Mouse (Mus musculus): Measurements from ENCODE around the gene Atp6v1b1. TPM values are rescaled to one million over a fixed set of nuclear protein-coding genes. Genes with fewer than 3 reads are reported as not detected.

Atp6v1b1 gene
- polyA plus RNA-seq, 1 experiment from 2014 or later: not detected

DNA sequence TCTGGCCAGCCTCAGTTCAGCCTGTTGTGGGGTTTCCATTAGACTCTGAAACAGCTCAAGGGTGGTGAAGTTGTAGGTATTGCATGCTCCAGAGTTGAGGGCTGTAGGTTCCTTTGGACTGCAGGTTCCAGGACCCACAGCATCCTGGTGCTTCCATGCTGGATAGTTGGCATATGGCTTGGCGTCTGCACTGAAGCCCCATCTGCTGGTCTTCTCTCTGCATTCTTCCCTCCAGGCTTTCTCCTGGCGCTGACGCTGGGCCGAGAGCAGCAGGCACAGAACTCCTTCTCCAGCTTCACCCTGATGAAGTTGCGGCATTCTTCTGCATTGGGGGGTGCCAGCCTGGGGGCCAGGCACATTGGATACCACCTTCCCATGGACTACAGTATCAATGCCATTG is 59.2 kb downstream of the Atp6v1b1 start:
- H3K36me3 ChIP-seq (ENCODE audit: control insufficient read depth, insufficient read depth, low read length): peaks cover 8% of the 10 kb centered on the region
- WGBS: 90% methylated on average over 5 of the region's 5 CpGs

DNA sequence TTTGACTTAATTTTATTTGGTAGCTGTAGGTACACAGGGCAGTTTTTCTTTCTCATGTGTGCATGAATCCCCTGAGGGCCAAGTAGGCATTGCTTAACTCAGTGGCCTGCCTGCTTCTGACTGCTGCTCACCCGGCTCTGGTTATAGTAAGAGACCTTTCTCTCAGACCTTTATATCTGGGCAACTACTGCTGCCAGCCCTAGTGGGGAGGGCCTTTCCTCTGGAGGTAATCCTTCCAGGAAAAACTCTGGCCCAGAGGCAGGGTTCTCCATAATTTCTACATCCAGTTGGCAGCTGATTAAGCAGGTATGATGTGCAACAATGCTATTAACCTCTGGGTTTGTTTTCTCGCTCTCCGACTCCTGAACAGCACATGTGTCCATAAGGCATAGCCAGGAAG is 60.1 kb downstream of the Atp6v1b1 start:
- H3K27me3 ChIP-seq (ENCODE audit: control insufficient read depth, insufficient read depth, low read length): no peaks in the 10 kb centered on the region
- no peak overlapping the region for H3K9ac ChIP-seq (ENCODE audit: low read length)
- 90% methylated on average over 3 of the region's 3 CpGs for WGBS
- no peak overlapping the region for H3K27ac ChIP-seq (ENCODE audit: low read depth, low read length)
- no peak overlapping the region for H3K4me3 ChIP-seq (ENCODE audit: low read depth, low read length)
- no peak for DNase-seq (ENCODE audit: low spot score)
- H3K4me2 ChIP-seq (ENCODE audit: low read depth): no peak overlapping the region
- H3K9me3 ChIP-seq (ENCODE audit: control insufficient read depth, low read length): no peaks in the 10 kb centered on the region
- peaks cover 8% of the 10 kb centered on the region for H3K36me3 ChIP-seq (ENCODE audit: control insufficient read depth, insufficient read depth, low read length)
- no peaks in the 10 kb centered on the region for H3K4me1 ChIP-seq (ENCODE audit: control insufficient read depth, insufficient read depth, low read length)
- no peak for ATAC-seq (ENCODE audit: insufficient read depth, low FRiP score, low TSS enrichment)

More for the DNA sequence above, 59.2 kb downstream of the Atp6v1b1 start:
- Histone ChIP-seq H3K9me3 (ENCODE audit: control insufficient read depth, low read length) (no peaks in the 10 kb centered on the region), H3K4me1 (ENCODE audit: control insufficient read depth, insufficient read depth, low read length) (no peaks in the 10 kb centered on the region), H3K27me3 (ENCODE audit: control insufficient read depth, insufficient read depth, low read length) (no peaks in the 10 kb centered on the region), H3K27ac (ENCODE audit: low read depth, low read length) (no peak overlapping the region), H3K4me3 (ENCODE audit: low read depth, low read length) (no peak overlapping the region), H3K4me2 (ENCODE audit: low read depth) (no peak overlapping the region), H3K9ac (ENCODE audit: low read length) (no peak overlapping the region)
- no peak for ATAC-seq (ENCODE audit: insufficient read depth, low FRiP score, low TSS enrichment)
- no peak for DNase-seq (ENCODE audit: low spot score)

Other genes with a start within 250 kb of the Atp6v1b1 start
- 56.3 and 63.0 TPM in 2 replicates for gene Dguok, start 236.0 kb upstream of the Atp6v1b1 start, polyA plus RNA-seq (2014; fragmentation: Nextera tagmentation; extraction: Ambion mirVana)
- gene Actg2, start 206.7 kb upstream of the Atp6v1b1 start, polyA plus RNA-seq (2014; fragmentation: Nextera tagmentation; extraction: Ambion mirVana): 0.66 and 1.8 TPM in 2 replicates
- gene Stambp, start 170.3 kb upstream of the Atp6v1b1 start, polyA plus RNA-seq (2014; fragmentation: Nextera tagmentation; extraction: Ambion mirVana): 24.7 and 27.9 TPM in 2 replicates
- gene Clec4f, start 86.8 kb upstream of the Atp6v1b1 start, polyA plus RNA-seq (2014; fragmentation: Nextera tagmentation; extraction: Ambion mirVana): not detected in 2 replicates
- gene Cd207, start 65.1 kb upstream of the Atp6v1b1 start, polyA plus RNA-seq (2014; fragmentation: Nextera tagmentation; extraction: Ambion mirVana): not detected in 2 replicates
- not detected in 2 replicates for gene Vax2, start 31.7 kb upstream of the Atp6v1b1 start, polyA plus RNA-seq (2014; fragmentation: Nextera tagmentation; extraction: Ambion mirVana)
- 0.26 TPM in 1 of 2 replicates, not detected in the other for gene Ankrd53, start 19.7 kb downstream of the Atp6v1b1 start, polyA plus RNA-seq (2014; fragmentation: Nextera tagmentation; extraction: Ambion mirVana)
- gene Tex261, start 32.8 kb downstream of the Atp6v1b1 start, polyA plus RNA-seq (2014; fragmentation: Nextera tagmentation; extraction: Ambion mirVana): 56.7 and 57.7 TPM in 2 replicates
- 36.1 and 36.4 TPM in 2 replicates for gene Nagk, start 52.0 kb downstream of the Atp6v1b1 start, polyA plus RNA-seq (2014; fragmentation: Nextera tagmentation; extraction: Ambion mirVana)
- 19.1 and 21.9 TPM in 2 replicates for gene Paip2b, start 88.8 kb downstream of the Atp6v1b1 start, polyA plus RNA-seq (2014; fragmentation: Nextera tagmentation; extraction: Ambion mirVana)
- 98.1 and 102 TPM in 2 replicates for gene Zfp638, start 124.1 kb downstream of the Atp6v1b1 start, polyA plus RNA-seq (2014; fragmentation: Nextera tagmentation; extraction: Ambion mirVana)